Mouse (Mus musculus) bone marrow, adult 2 months (tissue): ENCODE data around the gene Vmn2r108.

Experiments
- CTCF ChIP-seq: fragments of 200-500 bp; IDR thresholded peaks from 2 replicates; pipeline ENCODE4 v1.5.1; 2011; ENCODE audit warnings: low read length, control low read depth; ENCODE audit not compliant: control insufficient read depth, insufficient read depth
- POLR2A ChIP-seq: fragments of 200-500 bp; IDR thresholded peaks from 2 replicates; pipeline ENCODE4 v1.6.1; 2011; ENCODE audit warnings: low read depth, mild to moderate bottlenecking, control low read depth, low read length, borderline replicate concordance; ENCODE audit not compliant: control insufficient read depth

GRCm38 (mm10) chr17:20413846-20414245 lies 67.3 kb downstream of the Vmn2r108 start, which contains the start of gene Vmn1r224:
- TF ChIP-seq POLR2A = no peak
- no peak for TF ChIP-seq CTCF
